Mouse (Mus musculus): ENCODE measurements around the gene Gmip.

Gene Gmip

DNA sequence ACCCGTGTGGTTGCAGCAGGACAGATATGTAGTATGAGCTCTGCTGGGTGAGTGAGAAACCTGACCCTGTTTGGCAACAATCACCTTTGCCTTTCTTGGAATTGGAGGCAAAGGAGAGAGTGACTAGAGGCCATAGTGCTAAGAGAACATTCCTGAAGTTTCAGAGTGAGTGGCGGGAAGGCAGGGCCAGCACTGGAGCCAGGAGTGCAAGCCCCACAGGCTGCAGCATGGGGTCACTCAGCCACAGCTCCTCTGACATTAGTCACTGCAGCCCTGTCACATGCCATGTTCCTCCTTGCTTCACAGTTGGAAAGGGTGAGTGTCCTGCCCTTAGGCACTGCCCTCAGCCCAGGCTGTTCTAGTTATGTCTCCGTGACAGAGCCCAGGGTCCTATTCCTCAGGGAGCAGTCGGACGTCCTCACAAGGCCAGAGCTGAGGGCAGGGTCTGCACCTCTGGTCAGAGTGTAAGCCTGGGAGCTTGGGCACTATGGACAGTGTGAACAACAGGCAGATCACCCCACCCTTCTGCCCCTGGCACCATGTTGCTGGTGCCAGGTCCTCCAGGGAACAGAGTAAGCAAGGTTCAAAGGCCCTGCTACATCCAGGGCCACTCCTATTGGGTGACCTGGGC lies 59.3 kb downstream of the Gmip start:
- DNase-seq, result no peak

- no peak for DNase-seq
Observed at GRCm38 (mm10) chr8:69870003-69870765, 61.7 kb downstream of the Gmip start.

GRCm38 (mm10) chr8:69870907-69871306 lies 62.4 kb downstream of the Gmip start:
- no peak for DNase-seq

Data from thymus, postnatal 4 days (tissue).